ENCODE assay signal across 8 mouse cellular contexts in genomic region chr11:116368116-116368515, GRCm38 (mm10). TPM values are rescaled to one million over a fixed set of nuclear protein-coding genes. Genes with fewer than 3 reads are reported as not detected.
DNase-seq lines count a peak whose midpoint lies in the region; ATAC-seq and TF ChIP-seq lines count a peak whose summit lies in the region.

No protein-coding gene starts in this region.

- DNase-seq in kidney, adult 11 months: peak; percentile 84
- peak; percentile 86 for DNase-seq in cerebellum, adult 18-20 months
- DNase-seq in left cerebral cortex, postnatal 10 days (ENCODE audit: extremely low spot score in 1 of 2, low spot score in 2 of 2): peak; percentile 72 to 86
- DNase-seq in midbrain, postnatal 0 days (ENCODE audit: low spot score): peak; percentile 90
- peak; percentile 88 to 94 for DNase-seq in spleen, postnatal 4 days (ENCODE audit: low spot score in 2 of 2)

- no peak overlapping the region for H3K4me2 ChIP-seq in kidney, embryonic 16.5 days (replicated peaks; ENCODE audit: low read depth, low read length)
- H3K4me2 ChIP-seq in hindbrain, embryonic 16.5 days (ENCODE audit: low read length): no peak overlapping the region
- no peak overlapping the region for H3K4me2 ChIP-seq in midbrain, postnatal 0 days (ENCODE audit: low read depth, low read length, poor library complexity, severe bottlenecking)

- TF ChIP-seq CTCF in midbrain, postnatal 0 days (IDR thresholded peaks at IDR 0.05): peak; percentile 93

- intact Hi-C loops in left cerebral cortex, postnatal 10 days (cut with DNase I): no loop called here

- H3K36me3 ChIP-seq in kidney, embryonic 16.5 days (ENCODE audit: insufficient read depth, low read length): no peaks in the 10 kb centered on the region
- H3K36me3 ChIP-seq in hindbrain, embryonic 16.5 days (ENCODE audit: control insufficient read depth, insufficient read depth, low read length): no peaks in the 10 kb centered on the region
- H3K36me3 ChIP-seq in midbrain, postnatal 0 days (ENCODE audit: insufficient read depth, low read length): no peaks in the 10 kb centered on the region

- no peak; the same call in 1 of the 2 replicates for ATAC-seq in kidney, embryonic 16.5 days (ENCODE audit: low FRiP score, low TSS enrichment)
- ATAC-seq in frontal cortex, adult (ENCODE audit: low TSS enrichment): peak; percentile 78; the same call in 1 of the 2 replicates
- ATAC-seq in hindbrain, embryonic 16.5 days: peak; percentile 73; the same call in 1 of the 2 replicates
- peak; percentile 66; the same call in 1 of the 2 replicates for ATAC-seq in midbrain, postnatal 0 days (ENCODE audit: low FRiP score)

- peaks cover 13% of the 10 kb centered on the region; the same call in 1 of the 2 replicates for H3K4me1 ChIP-seq in kidney, embryonic 16.5 days (ENCODE audit: insufficient read depth, low read length)
- H3K4me1 ChIP-seq in hindbrain, embryonic 16.5 days (ENCODE audit: control insufficient read depth, insufficient read depth, low read depth, low read length): no peaks in the 10 kb centered on the region
- no peaks in the 10 kb centered on the region for H3K4me1 ChIP-seq in midbrain, postnatal 0 days (ENCODE audit: insufficient read depth, low read length)

- H3K27me3 ChIP-seq in kidney, embryonic 16.5 days (ENCODE audit: insufficient read depth, low read length): no peaks in the 10 kb centered on the region
- H3K27me3 ChIP-seq in hindbrain, embryonic 16.5 days (replicated peaks; ENCODE audit: control insufficient read depth, insufficient read depth, low read length): no peaks in the 10 kb centered on the region
- no peaks in the 10 kb centered on the region for H3K27me3 ChIP-seq in midbrain, postnatal 0 days (ENCODE audit: insufficient read depth, low read length)

- no peak overlapping the region for H3K27ac ChIP-seq in kidney, embryonic 16.5 days (ENCODE audit: low read length)
- no peak overlapping the region for H3K27ac ChIP-seq in hindbrain, embryonic 16.5 days (ENCODE audit: low read depth, low read length)
- H3K27ac ChIP-seq in midbrain, postnatal 0 days (ENCODE audit: low read depth, low read length): no peak overlapping the region

- H3K9me3 ChIP-seq in kidney, embryonic 16.5 days (ENCODE audit: low read length): no peaks in the 10 kb centered on the region
- H3K9me3 ChIP-seq in hindbrain, embryonic 16.5 days (ENCODE audit: control insufficient read depth, low read length): no peaks in the 10 kb centered on the region
- no peaks in the 10 kb centered on the region for H3K9me3 ChIP-seq in midbrain, postnatal 0 days (ENCODE audit: low read length)

- H3K9ac ChIP-seq in kidney, embryonic 16.5 days (replicated peaks; ENCODE audit: low read length): no peak overlapping the region
- H3K9ac ChIP-seq in hindbrain, embryonic 16.5 days (ENCODE audit: low read depth, low read length): no peak overlapping the region
- H3K9ac ChIP-seq in midbrain, postnatal 0 days (replicated peaks; ENCODE audit: low read length, poor library complexity, severe bottlenecking): no peak overlapping the region

- WGBS in kidney, embryonic 16.5 days: 24% methylated on average over 9 of the region's 9 CpGs
- WGBS in hindbrain, embryonic 16.5 days: 21% methylated on average over 9 of the region's 9 CpGs
- WGBS in midbrain, postnatal 0 days: 22% methylated on average over 9 of the region's 9 CpGs

- no peak overlapping the region for H3K4me3 ChIP-seq in kidney, embryonic 16.5 days (ENCODE audit: low read length)
- H3K4me3 ChIP-seq in hindbrain, embryonic 16.5 days (ENCODE audit: low read length): no peak overlapping the region
- H3K4me3 ChIP-seq in midbrain, postnatal 0 days (ENCODE audit: low read depth, low read length): no peak overlapping the region

RNA-seq across cellular contexts. Expression of gene Foxj1, which starts 32.9 kb away (rescaled TPM):
- polyA plus RNA-seq in kidney, embryonic 16.5 days (2015; fragmentation: Nextera tagmentation; extraction: Ambion mirVana): 2.7 and 3.5 TPM in 2 replicates
- 13.2 and 16.2 TPM in 2 replicates for polyA plus RNA-seq in hindbrain, embryonic 16.5 days (2015; fragmentation: Nextera tagmentation; extraction: Ambion mirVana)
- 1 to 10 TPM; 2.7 to 3.9 TPM for total RNA-seq in left cerebral cortex, postnatal 10 days (2021)
- 24.1 and 37.5 TPM in 2 replicates for total RNA-seq in midbrain, postnatal 0 days (2014; rRNA removed)
- polyA plus RNA-seq in midbrain, postnatal 0 days (2015; fragmentation: Nextera tagmentation; extraction: Ambion mirVana): 9.6 and 12.1 TPM in 2 replicates

RNA-seq across cellular contexts. Expression of gene Rnf157, which starts 44.7 kb away (rescaled TPM):
- polyA plus RNA-seq in kidney, embryonic 16.5 days (2015; fragmentation: Nextera tagmentation; extraction: Ambion mirVana): 6.1 and 6.8 TPM in 2 replicates
- 27.8 and 28.5 TPM in 2 replicates for polyA plus RNA-seq in hindbrain, embryonic 16.5 days (2015; fragmentation: Nextera tagmentation; extraction: Ambion mirVana)
- total RNA-seq in left cerebral cortex, postnatal 10 days (2021): 100 to 1,000 TPM; 200 to 207 TPM
- total RNA-seq in midbrain, postnatal 0 days (2014; rRNA removed): 113 and 138 TPM in 2 replicates
- polyA plus RNA-seq in midbrain, postnatal 0 days (2015; fragmentation: Nextera tagmentation; extraction: Ambion mirVana): 53.7 and 57.0 TPM in 2 replicates
